Mouse (Mus musculus) heart, adult 2 months (tissue): Measurements from ENCODE around the gene Vps8. TPM values are rescaled to one million over a fixed set of nuclear protein-coding genes. Genes with fewer than 3 reads are reported as not detected.
A peak's percentile ranks its signal among the peaks of the same experiment; 100 is the strongest.

Experiments
- DNase-seq, 2 experiments: peaks; one replicate each; pipeline ENCODE4 v3.0.0; 2021
- H3K27ac ChIP-seq: fragments of 200-600 bp; 2 replicates; pipeline ENCODE4 v1.8.1; 2022
- H3K27me3 ChIP-seq: fragments of 200-500 bp; 2 replicates; pipeline ENCODE4 v1.6.1; 2012; ENCODE audit warnings: mild to moderate bottlenecking, low read length, inconsistent platforms, mixed read lengths; ENCODE audit not compliant: control insufficient read depth, insufficient read depth
- H3K36me3 ChIP-seq: fragments of 200-500 bp; 2 replicates; pipeline ENCODE4 v1.6.1; 2012; ENCODE audit warnings: low read length, inconsistent platforms; ENCODE audit not compliant: control insufficient read depth, insufficient read depth
- H3K4me1 ChIP-seq: fragments of 200-500 bp; 2 replicates; pipeline ENCODE4 v1.6.1; 2011; ENCODE audit warnings: low read length; ENCODE audit not compliant: control insufficient read depth, insufficient read depth
- H3K4me3 ChIP-seq: fragments of 200-600 bp; 2 replicates; pipeline ENCODE4 v1.8.1; 2022
- H3K79me2 ChIP-seq: fragments of 200-500 bp; replicated peaks from 2 replicates; pipeline ENCODE4 v1.6.1; 2012; ENCODE audit warnings: mild to moderate bottlenecking, inconsistent platforms, low read length, moderate library complexity, mixed read lengths; ENCODE audit not compliant: control insufficient read depth, insufficient read depth
- H3K9ac ChIP-seq: fragments of 200-500 bp; 2 replicates; pipeline ENCODE4 v1.6.1; 2012; ENCODE audit warnings: low read depth, mild to moderate bottlenecking, control low read depth, inconsistent platforms, low read length, mixed read lengths
- CTCF ChIP-seq: fragments of 200-600 bp; IDR thresholded peaks from 2 replicates; pipeline ENCODE4 v1.8.1; 2022; ENCODE audit warnings: antibody characterized with exemption, mild to moderate bottlenecking, moderate library complexity
- EP300 ChIP-seq: fragments of 200-500 bp; IDR thresholded peaks from 2 replicates; pipeline ENCODE4 v1.6.1; 2011; ENCODE audit warnings: low read depth, low read length, control low read depth; ENCODE audit not compliant: insufficient read depth
- POLR2A ChIP-seq: fragments of 200-500 bp; IDR thresholded peaks from 2 replicates; pipeline ENCODE4 v1.6.1; 2011; ENCODE audit warnings: mild to moderate bottlenecking, low read depth, low read length, control low read depth; ENCODE audit not compliant: insufficient read depth
- WGBS: fragments of 180-500 bp; shearing (Covaris S2); methylation state at CpG from one replicate; pipeline ENCODE4 v1.1.7; 2018; 5-methylcytosine and 5-hydroxymethylcytosine counted together
- intact Hi-C: fragments of 180-260 bp; cut with DNase I; formaldehyde crosslinking; loops from one replicate; pipeline ENCODE4 v1.15.1; 2025
- polyA plus RNA-seq: library from polyadenylated mRNA; depleted of rRNA; stranded (reverse); fragments of >200 nt; gene quantifications from 2 replicates; pipeline ENCODE4 v1.2.3, GENCODE M21; 2012
- total RNA-seq, 2 experiments: library from RNA; stranded (reverse); gene quantifications; 2 replicates each; pipeline ENCODE4 v1.2.3; 2021

The Vps8 gene
- total and polyA plus RNA-seq, 3 experiments = 14.0 to 25.5 (median 24.1) TPM

DNA sequence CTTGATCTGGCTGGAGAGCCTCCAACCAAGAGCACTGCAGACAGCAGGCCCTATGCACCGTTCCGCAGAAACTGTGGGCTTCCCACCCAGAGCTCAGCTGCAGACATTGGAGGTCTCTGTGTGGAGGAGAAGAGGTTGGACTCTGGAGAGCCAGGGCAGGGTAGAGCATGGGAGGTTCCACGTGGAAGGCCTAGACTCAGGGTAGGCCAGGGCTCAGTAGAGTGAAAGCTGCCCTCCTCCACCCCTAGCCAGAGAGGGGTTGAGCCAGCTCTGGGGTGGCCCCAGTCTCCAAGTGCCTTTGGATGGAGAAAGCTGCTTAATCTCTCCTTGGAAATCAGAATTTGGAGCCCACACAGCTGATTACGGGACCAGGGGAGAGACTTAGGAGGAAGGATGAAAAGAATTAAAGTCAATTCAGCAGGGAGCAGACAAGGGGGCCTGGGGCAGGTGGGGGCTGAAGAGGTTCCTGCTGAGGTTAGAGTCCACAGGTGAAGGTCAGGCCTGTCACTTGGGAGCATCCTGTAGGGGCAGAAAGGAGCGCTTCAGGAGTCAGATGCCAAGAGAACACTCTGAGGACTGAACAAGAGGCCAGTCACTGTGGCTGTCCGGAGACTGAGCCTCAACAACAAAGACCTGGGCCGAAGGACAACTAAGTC, 45.8 kb upstream of the Vps8 start:
- intact Hi-C loops = no loop called here
- H3K4me3 ChIP-seq = no peak overlapping the region
- H3K4me1 ChIP-seq = peaks cover 2% of the 10 kb centered on the region
- H3K36me3 ChIP-seq = no peaks in the 10 kb centered on the region
- no peak for TF ChIP-seq POLR2A
- TF ChIP-seq EP300 = no peak
- TF ChIP-seq CTCF = no peak
- H3K9ac ChIP-seq = no peak overlapping the region
- no peaks in the 10 kb centered on the region for H3K79me2 ChIP-seq
- no peak overlapping the region for H3K27ac ChIP-seq
- H3K27me3 ChIP-seq = no peaks in the 10 kb centered on the region
- no peak for DNase-seq
- WGBS = 62% methylated on average over 7 of the region's 7 CpGs

DNA sequence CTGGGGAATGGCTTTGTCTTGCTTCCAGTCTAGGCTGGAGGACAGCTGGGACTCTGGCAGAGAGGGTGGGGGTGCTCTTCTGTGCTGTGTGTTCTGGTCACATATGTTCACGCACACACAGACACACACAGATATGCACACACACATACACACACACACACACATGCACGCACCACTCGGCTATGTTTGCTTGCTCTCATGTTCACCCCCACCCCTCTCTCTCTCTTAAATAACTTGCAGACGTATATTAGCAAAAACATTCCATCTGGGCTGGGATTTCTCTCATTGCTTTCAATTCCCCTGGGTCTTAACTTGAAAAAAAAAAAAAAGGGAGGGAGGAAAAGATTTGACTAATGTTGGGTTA, 45.3 kb upstream of the Vps8 start:
- whole genome bisulfite sequencing = 80% methylated on average over 4 of the region's 4 CpGs
- Histone ChIP-seq H3K27ac (no peak overlapping the region), H3K27me3 (no peaks in the 10 kb centered on the region), H3K36me3 (no peaks in the 10 kb centered on the region), H3K9ac (no peak overlapping the region), H3K4me3 (no peak overlapping the region), H3K4me1 (peaks cover 2% of the 10 kb centered on the region), H3K79me2 (no peaks in the 10 kb centered on the region)
- peak in 1 of 2 experiments; percentile 13 for DNase-seq
- TF ChIP-seq POLR2A = no peak
- TF ChIP-seq EP300 = no peak
- TF ChIP-seq CTCF = no peak
- intact Hi-C loops = no loop called here

DNA sequence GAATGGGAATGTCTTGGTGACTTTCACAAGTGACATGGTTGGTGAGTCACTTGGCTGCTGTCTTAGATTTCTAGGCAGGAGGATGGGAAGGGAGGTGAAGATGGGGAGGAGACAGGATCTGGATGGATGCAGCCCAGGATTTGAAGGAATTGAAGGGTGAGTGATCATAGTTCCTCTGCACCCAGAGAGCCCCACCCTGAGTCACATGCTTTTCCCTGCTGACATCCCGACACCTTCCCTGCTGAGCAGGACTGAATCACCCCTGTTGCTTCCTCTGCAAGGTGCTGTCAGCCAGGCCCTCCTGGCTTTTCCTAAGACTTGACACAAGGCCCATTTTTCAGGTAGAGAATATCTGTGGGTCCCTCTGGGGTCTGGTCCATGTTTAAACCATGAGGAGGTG, 41.4 kb upstream of the Vps8 start:
- Histone ChIP-seq H3K79me2 (no peaks in the 10 kb centered on the region), H3K27ac (no peak overlapping the region), H3K27me3 (no peaks in the 10 kb centered on the region), H3K4me3 (no peak overlapping the region), H3K36me3 (no peaks in the 10 kb centered on the region), H3K9ac (no peak overlapping the region), H3K4me1 (peaks cover 2% of the 10 kb centered on the region)
- no peak for TF ChIP-seq CTCF
- WGBS = 78% methylated on average over 1 of the region's 1 CpGs
- intact Hi-C loops = no loop called here
- no peak for DNase-seq

DNA sequence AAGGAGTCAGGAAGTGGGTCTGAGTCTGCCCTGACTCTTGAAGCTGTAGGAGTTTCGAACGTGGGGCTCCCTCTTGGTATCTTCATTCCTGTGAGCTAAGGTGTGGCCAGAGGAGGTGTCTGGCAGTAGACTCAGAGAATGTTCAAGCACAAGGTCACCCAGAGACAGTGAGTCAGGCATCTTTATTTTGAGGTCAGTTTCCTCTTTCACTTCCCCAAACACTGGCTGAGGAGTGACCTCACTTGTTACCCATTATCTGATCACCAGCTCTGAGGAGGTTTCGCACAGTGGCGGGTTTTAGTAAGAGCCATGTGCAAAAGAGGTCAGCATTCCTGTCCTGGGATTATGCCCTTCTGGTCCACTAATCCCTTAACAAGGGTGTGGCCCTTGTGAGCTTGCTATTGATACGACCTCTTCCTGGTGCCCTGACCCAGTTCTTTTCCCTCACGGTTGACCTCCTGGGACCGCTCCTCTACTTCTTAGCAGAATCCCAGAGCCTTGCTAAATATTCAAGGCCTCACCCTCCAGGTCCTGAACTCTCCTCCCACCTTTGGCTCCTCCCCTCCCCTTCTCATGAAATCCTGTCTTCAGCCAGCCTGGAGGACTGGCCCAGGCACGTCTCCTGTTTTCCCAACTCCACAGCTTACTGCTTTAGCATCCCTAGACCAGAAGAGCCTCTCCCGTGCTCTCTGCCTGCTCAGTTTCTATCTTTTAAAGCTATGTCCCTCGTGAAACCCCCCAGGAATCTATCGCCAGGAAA, 40.6 kb upstream of the Vps8 start:
- intact Hi-C loops = no loop called here
- 61% methylated on average over 11 of the region's 11 CpGs for WGBS

DNA sequence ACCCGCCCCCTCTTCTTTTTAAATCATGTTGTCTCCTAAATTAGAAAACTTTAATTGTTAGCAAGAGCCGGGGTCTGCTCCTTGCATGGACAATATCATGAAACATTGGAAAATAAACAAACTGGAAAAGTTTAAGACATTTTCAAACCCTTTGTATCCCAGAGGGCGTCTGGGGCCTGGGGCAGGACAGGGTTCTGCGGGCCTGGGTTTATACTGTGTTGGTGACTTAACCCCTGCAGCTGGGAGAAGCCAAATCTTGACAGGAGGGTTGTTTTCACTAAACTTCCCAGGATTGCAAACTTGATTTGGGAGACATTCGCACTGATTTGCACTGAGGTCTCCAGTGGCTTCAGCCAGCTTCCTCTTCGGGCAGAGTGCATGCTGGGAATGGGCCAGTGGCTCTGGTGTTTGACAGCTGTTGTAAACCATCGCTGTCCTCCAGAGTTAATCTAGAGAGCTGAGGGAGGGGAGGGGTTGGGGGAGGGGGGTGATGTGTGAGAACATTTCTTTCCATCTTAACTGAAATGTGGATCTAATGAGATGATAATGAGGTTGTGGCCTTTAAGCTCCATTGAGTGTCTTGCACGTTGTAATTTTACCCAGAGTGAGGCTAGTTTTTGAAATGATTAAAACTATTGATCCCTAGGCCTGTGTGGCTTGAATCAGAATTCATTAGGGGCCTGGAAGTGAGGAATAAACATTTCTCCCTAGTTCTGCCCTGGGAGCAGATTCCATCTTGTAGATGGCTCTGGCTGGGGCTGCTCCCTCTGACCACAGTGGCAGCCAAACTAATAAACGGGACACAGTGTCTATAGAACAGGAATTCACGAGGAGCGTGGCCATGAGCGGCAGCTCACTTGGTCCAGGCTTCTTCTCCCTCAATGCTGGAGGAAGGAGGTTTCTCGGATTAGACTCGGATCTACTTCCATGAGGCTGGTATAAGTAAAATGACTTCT, 36.7 kb upstream of the Vps8 start:
- Histone ChIP-seq H3K4me3 (no peak overlapping the region), H3K9ac (no peak overlapping the region), H3K4me1 (peaks cover 6% of the 10 kb centered on the region), H3K79me2 (no peaks in the 10 kb centered on the region), H3K27me3 (no peaks in the 10 kb centered on the region), H3K27ac (no peak overlapping the region), H3K36me3 (no peaks in the 10 kb centered on the region)
- DNase-seq = no peak
- whole genome bisulfite sequencing = 68% methylated on average over 14 of the region's 14 CpGs
- intact Hi-C loops = no loop called here
- TF ChIP-seq POLR2A = no peak
- no peak for TF ChIP-seq EP300
- no peak for TF ChIP-seq CTCF

More for the DNA sequence above, 40.6 kb upstream of the Vps8 start:
- no peaks in the 10 kb centered on the region for H3K27me3 ChIP-seq
- H3K79me2 ChIP-seq = no peaks in the 10 kb centered on the region
- peaks cover 2% of the 10 kb centered on the region for H3K4me1 ChIP-seq
- DNase-seq = peak in 1 of 2 experiments; percentile 18
- no peak overlapping the region for H3K4me3 ChIP-seq
- no peak overlapping the region for H3K9ac ChIP-seq
- TF ChIP-seq EP300 (no peak), POLR2A (no peak), CTCF (no peak)
- no peaks in the 10 kb centered on the region for H3K36me3 ChIP-seq
- H3K27ac ChIP-seq = no peak overlapping the region
